Mouse (Mus musculus): ENCODE data around the gene Slfn5.
A peak's percentile ranks its signal among the peaks of the same experiment; 100 is the strongest.
"Not testable (repeated sequence)": the region's sequence is repeated elsewhere in the genome, so short reads cannot be mapped to it uniquely, and the experiment has no call there.

Slfn5 gene

GRCm38 (mm10) chr11:82950736-82951481 lies at the start of gene Slfn5:
Gene Slfn5, plus strand, starts transcription at chr11:82951349.
- no peak for DNase-seq (ENCODE audit: low read depth, low spot score)

- no peak for DNase-seq (ENCODE audit: low read depth, low spot score)
These were observed 49.4 kb upstream of the Slfn5 start for GRCm38 (mm10) chr11:82901606-82902310.

GRCm38 (mm10) chr11:82904952-82905351 lies 46.2 kb upstream of the Slfn5 start:
- DNase-seq (ENCODE audit: low read depth, low spot score): no peak

- no peak for DNase-seq (ENCODE audit: low read depth, low spot score)
These were observed 45.3 kb upstream of the Slfn5 start for GRCm38 (mm10) chr11:82905816-82906215.

GRCm38 (mm10) chr11:82907651-82908607 lies 43.2 kb upstream of the Slfn5 start, which contains the start of gene Nle1:
Gene Nle1, minus strand, starts transcription at chr11:82908411.
- DNase-seq (ENCODE audit: low read depth, low spot score): peak; percentile 91

- DNase-seq (ENCODE audit: low read depth, low spot score): no peak
These were observed 42.5 kb upstream of the Slfn5 start for GRCm38 (mm10) chr11:82908608-82908989.

GRCm38 (mm10) chr11:82910250-82910649 lies 40.9 kb upstream of the Slfn5 start, which contains the start of gene Unc45b:
Gene Unc45b, plus strand, starts transcription at chr11:82910550.
- no peak for DNase-seq (ENCODE audit: low read depth, low spot score)

GRCm38 (mm10) chr11:82910679-82911389 lies 40.3 kb upstream of the Slfn5 start:
- DNase-seq (ENCODE audit: low read depth, low spot score): no peak

- peak; percentile 86 for DNase-seq (ENCODE audit: low read depth, low spot score)
These were observed 36.3 kb upstream of the Slfn5 start for GRCm38 (mm10) chr11:82914711-82915352.

- no peak for DNase-seq (ENCODE audit: low read depth, low spot score)
These were observed 30.4 kb upstream of the Slfn5 start for GRCm38 (mm10) chr11:82920768-82921167.

GRCm38 (mm10) chr11:82921691-82922090 lies 29.5 kb upstream of the Slfn5 start:
- DNase-seq (ENCODE audit: low read depth, low spot score): no peak

- DNase-seq (ENCODE audit: low read depth, low spot score): not testable (repeated sequence)
These were observed 27.2 kb upstream of the Slfn5 start for GRCm38 (mm10) chr11:82923910-82924309.

- no peak for DNase-seq (ENCODE audit: low read depth, low spot score)
These were observed 22.1 kb upstream of the Slfn5 start for GRCm38 (mm10) chr11:82928897-82929632.

- no peak for DNase-seq (ENCODE audit: low read depth, low spot score)
These were observed 21.6 kb upstream of the Slfn5 start for GRCm38 (mm10) chr11:82929633-82929950.

GRCm38 (mm10) chr11:82930391-82930955 lies 20.7 kb upstream of the Slfn5 start:
- peak; percentile 55 for DNase-seq (ENCODE audit: low read depth, low spot score)

GRCm38 (mm10) chr11:82931161-82931560 lies 20.0 kb upstream of the Slfn5 start:
- DNase-seq (ENCODE audit: low read depth, low spot score): not testable (repeated sequence)

GRCm38 (mm10) chr11:82931671-82932450 lies 19.3 kb upstream of the Slfn5 start:
- DNase-seq (ENCODE audit: low read depth, low spot score): not testable (repeated sequence)

GRCm38 (mm10) chr11:82933186-82933585 lies 18.0 kb upstream of the Slfn5 start:
- no peak for DNase-seq (ENCODE audit: low read depth, low spot score)

- DNase-seq (ENCODE audit: low read depth, low spot score): no peak
These were observed 7.8 kb upstream of the Slfn5 start for GRCm38 (mm10) chr11:82943336-82943735.

Data from ES-CJ7 (cell line).